In the genomic region with DNA sequence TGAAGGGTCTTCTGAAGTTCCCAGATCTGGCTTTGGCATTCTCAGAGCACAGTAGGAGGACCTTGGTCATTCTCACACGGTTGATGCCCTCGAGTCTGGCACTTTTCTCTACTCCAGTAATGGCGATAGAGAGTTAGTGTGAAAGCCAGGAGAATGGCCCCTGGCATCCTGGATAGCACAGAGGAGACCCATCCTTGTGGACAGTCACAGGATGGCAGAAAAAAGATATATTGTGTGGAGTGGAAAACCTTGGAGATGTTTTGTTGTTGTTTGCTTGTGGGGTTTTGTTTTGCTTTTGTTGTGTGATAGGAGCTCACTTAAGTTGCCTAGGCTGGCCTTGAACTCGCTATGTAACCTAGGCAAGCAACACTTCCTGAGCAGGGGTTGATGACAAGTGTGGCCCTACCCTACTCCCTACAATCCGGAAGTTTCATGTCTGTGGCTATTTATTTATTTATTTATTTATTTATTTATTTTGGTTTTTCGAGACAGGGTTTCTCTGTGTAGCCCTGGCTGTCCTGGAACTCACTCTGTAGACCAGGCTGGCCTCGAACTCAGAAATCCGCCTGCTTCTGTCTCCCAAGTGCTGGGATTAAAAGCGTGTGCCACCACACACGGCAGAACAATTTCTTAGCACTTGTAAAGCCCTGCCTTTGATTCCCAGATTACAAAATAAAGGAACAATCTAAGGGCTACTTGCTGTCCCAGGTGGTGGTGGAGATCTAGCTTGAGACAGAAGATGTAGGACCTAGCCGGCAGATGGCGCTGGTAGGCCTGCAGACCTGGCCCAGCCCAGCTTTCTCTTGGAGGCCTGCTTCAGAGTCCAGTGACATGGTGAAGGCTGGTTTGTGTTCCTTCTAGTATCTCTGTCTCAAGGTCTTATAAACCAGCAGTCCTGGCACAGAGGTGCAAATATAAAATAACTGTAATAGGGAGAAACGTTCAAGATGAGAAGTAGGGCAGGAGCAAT, we compare ENCODE assay signal across 9 mouse cellular contexts. TPM values are rescaled to one million over a fixed set of nuclear protein-coding genes. Genes with fewer than 3 reads are reported as not detected.
DNase-seq lines count a peak whose midpoint lies in the region; ATAC-seq and TF ChIP-seq lines count a peak whose summit lies in the region.
"Had no signal": no experiment of that assay in that cellular context is flagged by ENCODE, and none has a peak within 500 bp of the region (broad histone marks: within the 10 kb centered on the region; RNA-seq: fewer than 3 reads in every experiment).

No protein-coding gene starts in this region.

- TF ChIP-seq EP300 in ES-Bruce4 (IDR thresholded peaks at IDR 0.05; ENCODE audit: insufficient read depth, low read depth, low read length): no peak
- no peak for TF ChIP-seq EP300 in heart, postnatal 0 days (IDR thresholded peaks at IDR 0.05; ENCODE audit: low read depth)

- no peak overlapping the region for H3K27ac ChIP-seq in ES-Bruce4 (ENCODE audit: insufficient read depth, low read length)
- H3K27ac ChIP-seq in bone marrow macrophage, adult 2 months (ENCODE audit: insufficient read depth, low read depth, low read length): no peak overlapping the region
- no peak overlapping the region for H3K27ac ChIP-seq in embryonic facial prominence, embryonic 15.5 days (replicated peaks)
- H3K27ac ChIP-seq in heart, postnatal 0 days (ENCODE audit: low read depth): no peak overlapping the region
- no peak overlapping the region for H3K27ac ChIP-seq in lung, embryonic 16.5 days (ENCODE audit: low read length)
- H3K27ac ChIP-seq: heart, embryonic 13.5 days had no signal

- no peak overlapping the region for H3K9ac ChIP-seq in ES-Bruce4 (ENCODE audit: low read depth, poor library complexity, severe bottlenecking)
- no peak overlapping the region for H3K9ac ChIP-seq in embryonic facial prominence, embryonic 15.5 days
- no peak overlapping the region for H3K9ac ChIP-seq in heart, postnatal 0 days (replicated peaks; ENCODE audit: low read depth, low read length)
- no peak overlapping the region for H3K9ac ChIP-seq in lung, embryonic 16.5 days (ENCODE audit: low read length)
- H3K9ac ChIP-seq: heart, embryonic 13.5 days had no signal

- 0 out of 2 replicates have a peak, but pooled peaks have one; percentile 19 for ATAC-seq in embryonic facial prominence, embryonic 15.5 days (ENCODE audit: insufficient number of reproducible peaks, low FRiP score, low TSS enrichment, low read depth)
- ATAC-seq in heart, postnatal 0 days (ENCODE audit: insufficient read depth, low read depth): peak; percentile 73; the same call in 1 of the 2 replicates
- ATAC-seq in lung, embryonic 16.5 days (ENCODE audit: low read depth): peak; percentile 87; the same call in 1 of the 2 replicates

- H3K9me3 ChIP-seq in ES-Bruce4 (replicated peaks; ENCODE audit: control insufficient read depth, insufficient read depth, low read length, poor library complexity, severe bottlenecking): no peaks in the 10 kb centered on the region
- no peaks in the 10 kb centered on the region for H3K9me3 ChIP-seq in embryonic facial prominence, embryonic 15.5 days (replicated peaks)
- H3K9me3 ChIP-seq in heart, postnatal 0 days (replicated peaks; ENCODE audit: control insufficient read depth, low read length): no peaks in the 10 kb centered on the region
- H3K9me3 ChIP-seq in lung, embryonic 16.5 days (ENCODE audit: control insufficient read depth, low read length): no peaks in the 10 kb centered on the region
- H3K9me3 ChIP-seq: heart, embryonic 13.5 days had no signal

- H3K27me3 ChIP-seq in ES-Bruce4 (ENCODE audit: control insufficient read depth, insufficient read depth, low read length, poor library complexity, severe bottlenecking): no peaks in the 10 kb centered on the region
- H3K27me3 ChIP-seq in embryonic facial prominence, embryonic 15.5 days: no peaks in the 10 kb centered on the region
- H3K27me3 ChIP-seq in heart, postnatal 0 days (ENCODE audit: control insufficient read depth, insufficient read depth, low read length): no peaks in the 10 kb centered on the region
- H3K27me3 ChIP-seq in lung, embryonic 16.5 days (ENCODE audit: control insufficient read depth, insufficient read depth, low read depth, low read length): no peaks in the 10 kb centered on the region
- H3K27me3 ChIP-seq: heart, embryonic 13.5 days had no signal

- WGBS in embryonic facial prominence, embryonic 15.5 days: 41% methylated on average over 13 of the region's 13 CpGs
- 41% methylated on average over 13 of the region's 13 CpGs for WGBS in heart, postnatal 0 days
- WGBS in lung, embryonic 16.5 days: 44% methylated on average over 13 of the region's 13 CpGs

- TF ChIP-seq CTCF in ES-Bruce4 (IDR thresholded peaks at IDR 0.05; ENCODE audit: low read depth, low read length): peak; percentile 96
- TF ChIP-seq CTCF in bone marrow macrophage, adult 2 months (IDR thresholded peaks at IDR 0.05; ENCODE audit: low read depth, low read length): peak; percentile 85
- TF ChIP-seq CTCF in heart, postnatal 0 days (IDR thresholded peaks at IDR 0.05; ENCODE audit: low read depth): peak; percentile 85

- no peaks in the 10 kb centered on the region for H3K36me3 ChIP-seq in ES-Bruce4 (ENCODE audit: control insufficient read depth, insufficient read depth, low read length, poor library complexity, severe bottlenecking)
- H3K36me3 ChIP-seq in embryonic facial prominence, embryonic 15.5 days: no peaks in the 10 kb centered on the region
- H3K36me3 ChIP-seq in heart, postnatal 0 days (replicated peaks; ENCODE audit: control insufficient read depth, insufficient read depth, low read length): no peaks in the 10 kb centered on the region
- no peaks in the 10 kb centered on the region for H3K36me3 ChIP-seq in lung, embryonic 16.5 days (ENCODE audit: control insufficient read depth, insufficient read depth, low read length)
- H3K36me3 ChIP-seq: heart, embryonic 13.5 days had no signal

- DNase-seq in heart, postnatal 0 days (ENCODE audit: low spot score): peak; percentile 74
- DNase-seq in kidney, postnatal 25 days: peak; percentile 82
- peak; percentile 27 for DNase-seq in ovary, postnatal 10 days (ENCODE audit: low spot score)
- peak; percentile 35 to 76 for DNase-seq in thymus, postnatal 10 days (ENCODE audit: low spot score in 2 of 2)

- no peak overlapping the region for H3K4me3 ChIP-seq in ES-Bruce4 (ENCODE audit: low read depth, low read length)
- no peak overlapping the region for H3K4me3 ChIP-seq in bone marrow macrophage, adult 2 months (ENCODE audit: insufficient read depth, low read length)
- H3K4me3 ChIP-seq in embryonic facial prominence, embryonic 15.5 days (replicated peaks): no peak overlapping the region
- no peak overlapping the region for H3K4me3 ChIP-seq in heart, postnatal 0 days (ENCODE audit: low read depth, low read length)
- H3K4me3 ChIP-seq in lung, embryonic 16.5 days (ENCODE audit: low read length): no peak overlapping the region
- H3K4me3 ChIP-seq: heart, embryonic 13.5 days had no signal

- no peaks in the 10 kb centered on the region for H3K4me1 ChIP-seq in ES-Bruce4 (ENCODE audit: control insufficient read depth, insufficient read depth, low read length)
- H3K4me1 ChIP-seq in bone marrow macrophage, adult 2 months (ENCODE audit: control insufficient read depth, insufficient read depth, low read length): no peaks in the 10 kb centered on the region
- no peaks in the 10 kb centered on the region for H3K4me1 ChIP-seq in embryonic facial prominence, embryonic 15.5 days
- H3K4me1 ChIP-seq in heart, postnatal 0 days (ENCODE audit: control insufficient read depth, insufficient read depth): no peaks in the 10 kb centered on the region
- H3K4me1 ChIP-seq in lung, embryonic 16.5 days (replicated peaks; ENCODE audit: control insufficient read depth, insufficient read depth, low read length): no peaks in the 10 kb centered on the region
- H3K4me1 ChIP-seq: heart, embryonic 13.5 days had no signal

- no peak for TF ChIP-seq POLR2A in ES-Bruce4 (IDR thresholded peaks at IDR 0.05; ENCODE audit: insufficient read depth, low read length)
- TF ChIP-seq POLR2A in bone marrow macrophage, adult 2 months (IDR thresholded peaks at IDR 0.05; ENCODE audit: borderline replicate concordance, low read depth, low read length): no peak

- H3K4me2 ChIP-seq in embryonic facial prominence, embryonic 15.5 days (replicated peaks): no peak overlapping the region
- no peak overlapping the region for H3K4me2 ChIP-seq in heart, postnatal 0 days (ENCODE audit: low read depth, low read length)
- no peak overlapping the region for H3K4me2 ChIP-seq in lung, embryonic 16.5 days (ENCODE audit: low read depth, low read length)
- H3K4me2 ChIP-seq: heart, embryonic 13.5 days had no signal

RNA-seq across cellular contexts. Expression of a gene that starts 21.1 kb away (rescaled TPM):
- polyA plus RNA-seq in ES-Bruce4 (2011; ENCODE audit: insufficient read depth, insufficient read length, low read depth, missing spikeins): 27.4 and 35.5 TPM in 2 replicates
- polyA plus RNA-seq in bone marrow macrophage, adult 2 months (2012; ENCODE audit: insufficient read depth, insufficient read length, missing spikeins): 30.6 and 32.1 TPM in 2 replicates
- 43.7 and 45.5 TPM in 2 replicates for polyA plus RNA-seq in embryonic facial prominence, embryonic 15.5 days (2015; fragmentation: Nextera tagmentation; extraction: Ambion mirVana)
- total RNA-seq in heart, postnatal 0 days (2014; rRNA removed; ENCODE audit: low replicate concordance): 22.0 and 29.0 TPM in 2 replicates
- polyA plus RNA-seq in heart, postnatal 0 days (2015; fragmentation: Nextera tagmentation; extraction: Ambion mirVana): 19.7 and 20.0 TPM in 2 replicates
- polyA plus RNA-seq in lung, embryonic 16.5 days (2015; fragmentation: Nextera tagmentation; extraction: Ambion mirVana): 39.3 and 45.7 TPM in 2 replicates

RNA-seq across cellular contexts. Expression of a gene that starts 23.1 kb away (rescaled TPM):
- polyA plus RNA-seq in ES-Bruce4 (2011; ENCODE audit: insufficient read depth, insufficient read length, low read depth, missing spikeins): 3.9 and 4.0 TPM in 2 replicates
- polyA plus RNA-seq in bone marrow macrophage, adult 2 months (2012; ENCODE audit: insufficient read depth, insufficient read length, missing spikeins): not detected in 2 replicates
- 11.6 and 15.2 TPM in 2 replicates for polyA plus RNA-seq in embryonic facial prominence, embryonic 15.5 days (2015; fragmentation: Nextera tagmentation; extraction: Ambion mirVana)
- 2.7 TPM in 1 of 2 replicates, not detected in the other for total RNA-seq in heart, postnatal 0 days (2014; rRNA removed; ENCODE audit: low replicate concordance)
- 1.0 and 1.1 TPM in 2 replicates for polyA plus RNA-seq in heart, postnatal 0 days (2015; fragmentation: Nextera tagmentation; extraction: Ambion mirVana)
- polyA plus RNA-seq in lung, embryonic 16.5 days (2015; fragmentation: Nextera tagmentation; extraction: Ambion mirVana): 24.0 and 26.6 TPM in 2 replicates

Comparison
In these comparisons a context has a peak if more than half of its experiments do, and no peak if none do; other contexts are left out.
1. ATAC-seq: peak in every context shown above with its lines; median percentile 87 in lung, embryonic 16.5 days; 73 in heart, postnatal 0 days; 19 in embryonic facial prominence, embryonic 15.5 days.
2. DNase-seq: peak in every context shown above with its lines; median percentile 82 in kidney, postnatal 25 days; 74 in heart, postnatal 0 days; 56 in thymus, postnatal 10 days; 27 in ovary, postnatal 10 days.